Mouse (Mus musculus): ENCODE results near the gene Dennd1c. TPM values are rescaled to one million over a fixed set of nuclear protein-coding genes. Genes with fewer than 3 reads are reported as not detected.
A peak's percentile ranks its signal among the peaks of the same experiment; 100 is the strongest.

Dennd1c gene
- total and polyA plus RNA-seq, 3 experiments: 6.8 to 33.9 (median 9.7) TPM

DNA sequence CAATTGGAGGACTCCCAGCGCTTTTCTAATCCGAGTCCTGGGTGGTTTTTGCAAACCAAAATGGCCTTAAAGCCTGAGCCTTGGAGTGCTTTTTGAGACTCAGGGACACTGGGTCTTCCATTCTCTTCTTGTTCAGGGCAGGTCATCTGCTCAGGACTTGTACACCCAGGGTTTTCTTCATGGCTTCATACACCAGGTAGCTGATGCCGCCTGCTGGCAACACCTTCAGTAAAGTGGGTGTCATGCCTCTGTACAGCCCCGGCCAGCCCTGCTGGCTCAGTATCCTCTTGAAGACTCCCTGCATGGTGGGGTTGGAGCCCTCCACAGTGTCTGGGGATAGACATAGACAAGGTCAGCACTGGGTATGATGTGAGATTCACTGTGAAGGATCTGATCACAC lies 45.5 kb downstream of the Dennd1c start:
- H3K79me2 ChIP-seq (replicated peaks; ENCODE audit: control insufficient read depth, extremely low read depth, insufficient read depth, poor library complexity, severe bottlenecking): peaks cover 32% of the 10 kb centered on the region
- no peaks in the 10 kb centered on the region for H3K27me3 ChIP-seq (replicated peaks)
- no peaks in the 10 kb centered on the region for H3K9me3 ChIP-seq (replicated peaks; ENCODE audit: low read length)
- H3K4me3 ChIP-seq (replicated peaks in 1 of 3; ENCODE audit: low read depth in 2 of 3, low read length in 2 of 3, poor library complexity in 1 of 3): peak overlapping the region in 1 of 3 experiments; percentile 60
- peaks cover 7 to 31% of the 10 kb centered on the region in 2 experiments; a peak in 3 of 4 replicates for H3K4me1 ChIP-seq (ENCODE audit: control insufficient read depth in 1 of 2, insufficient read depth in 2 of 2)
- in situ Hi-C loops (cut with MboI; ENCODE audit: low pct_ligation_motif_present, low pct_unique_long_range_greater_than_20kb, low sequenced_read_pairs): no loop called here
- dilution Hi-C loops (cut with MboI; ENCODE audit: extremely low pct_ligation_motif_present, extremely low pct_unique_long_range_greater_than_20kb, low sequenced_read_pairs): no loop called here
- peaks cover 9 to 15% of the 10 kb centered on the region in 2 experiments for H3K36me3 ChIP-seq (replicated peaks in 1 of 2; ENCODE audit: control insufficient read depth in 1 of 2, insufficient read depth in 1 of 2, low read length in 1 of 2)
- no peak for DNase-seq (ENCODE audit: extremely low read depth)
- H3K4me2 ChIP-seq (ENCODE audit: insufficient read depth, low read depth, poor library complexity, severe bottlenecking): peak overlapping the region; percentile 68
- no peak overlapping the region for H3K27ac ChIP-seq (ENCODE audit: insufficient read depth, low read depth)
- H3K9ac ChIP-seq (ENCODE audit: insufficient read depth, low read depth): peak overlapping the region; percentile 95; the same call in 1 of the 2 replicates
- TF ChIP-seq RCOR1 (conservative IDR thresholded peaks at IDR 0.05; ENCODE audit: low read depth, low read length): no peak
- peak; percentile 33; the same call in 1 of the 2 replicates for TF ChIP-seq TCF12 (IDR thresholded peaks at IDR 0.05; ENCODE audit: low read depth, low read length)
- no peak for TF ChIP-seq USF1 (IDR thresholded peaks at IDR 0.05; ENCODE audit: low read depth, low read length)
- peak; percentile 46 for TF ChIP-seq RAD21 (IDR thresholded peaks at IDR 0.05; ENCODE audit: low read depth, low read length)
- no peak for TF ChIP-seq JUND (conservative IDR thresholded peaks at IDR 0.05; ENCODE audit: low read depth, low read length)
- no peak for TF ChIP-seq POLR2AphosphoS2 (IDR thresholded peaks at IDR 0.05; ENCODE audit: low read depth, low read length)
- no peak for TF ChIP-seq E2F4 (IDR thresholded peaks at IDR 0.05; ENCODE audit: insufficient replicate concordance, low read depth, low read length)
- no peak for TF ChIP-seq NELFE (IDR thresholded peaks at IDR 0.05; ENCODE audit: low read depth, low read length)
- TF ChIP-seq MXI1 (IDR thresholded peaks at IDR 0.05; ENCODE audit: low read depth, low read length): no peak
- no peak for TF ChIP-seq ZNF384 (IDR thresholded peaks at IDR 0.05; ENCODE audit: low read depth, low read length)
- no peak for TF ChIP-seq USF2 (conservative IDR thresholded peaks at IDR 0.05; ENCODE audit: low read depth, low read length)
- no peak for TF ChIP-seq MAX (IDR thresholded peaks at IDR 0.05; ENCODE audit: low read length)
- TF ChIP-seq SIN3A (IDR thresholded peaks at IDR 0.05; ENCODE audit: low read length): no peak
- no peak for TF ChIP-seq ETS1 (conservative IDR thresholded peaks at IDR 0.05; ENCODE audit: low read depth, low read length)
- no peak for TF ChIP-seq ZKSCAN1 (IDR thresholded peaks at IDR 0.05; ENCODE audit: borderline replicate concordance, low read depth, low read length)
- no peak for TF ChIP-seq CHD2 (IDR thresholded peaks at IDR 0.05; ENCODE audit: low read length)
- TF ChIP-seq GABPA (IDR thresholded peaks at IDR 0.05; ENCODE audit: insufficient replicate concordance, low read depth, low read length): no peak
- TF ChIP-seq UBTF (IDR thresholded peaks at IDR 0.05; ENCODE audit: low read depth, low read length): no peak
- no peak for TF ChIP-seq JUN (IDR thresholded peaks at IDR 0.05; ENCODE audit: insufficient read depth, low read depth, low read length)
- no peak for TF ChIP-seq PAX5 (IDR thresholded peaks at IDR 0.05; ENCODE audit: low read length)
- TF ChIP-seq BHLHE40 (IDR thresholded peaks at IDR 0.05; ENCODE audit: low read depth, low read length): no peak
- TF ChIP-seq ZMIZ1 (IDR thresholded peaks at IDR 0.05; ENCODE audit: low read depth, low read length): no peak
- TF ChIP-seq MAZ (IDR thresholded peaks at IDR 0.05; ENCODE audit: low read depth, low read length): no peak
- no peak for TF ChIP-seq MYC (IDR thresholded peaks at IDR 0.05; ENCODE audit: low read depth, low read length)
- no peak for TF ChIP-seq POLR2A (IDR thresholded peaks at IDR 0.05; ENCODE audit: low read depth, low read length)
- peak in 1 of 2 experiments; percentile 49; a peak in 2 of 4 replicates for TF ChIP-seq CTCF (conservative IDR thresholded peaks at IDR 0.05 in 1 of 2, IDR thresholded peaks at IDR 0.05 in 1 of 2; ENCODE audit: low read depth in 2 of 2, low read length in 2 of 2)
- TF ChIP-seq HCFC1 (IDR thresholded peaks at IDR 0.05; ENCODE audit: low read depth, low read length): no peak
- no peak for TF ChIP-seq MEF2A (IDR thresholded peaks at IDR 0.05; ENCODE audit: borderline replicate concordance, low read depth, low read length)
- peak; percentile 42 for TF ChIP-seq SMC3 (IDR thresholded peaks at IDR 0.05; ENCODE audit: low read depth, low read length)
- no peak for TF ChIP-seq CHD1 (IDR thresholded peaks at IDR 0.05; ENCODE audit: low read depth, low read length)
